Mouse (Mus musculus) embryonic facial prominence, embryonic 11.5 days (tissue): ENCODE data around the gene Kit. TPM values are rescaled to one million over a fixed set of nuclear protein-coding genes. Genes with fewer than 3 reads are reported as not detected.

Experiments
- ATAC-seq: fragments of 200-750 bp; cut with Nextera tagmentation; replicated peaks from 2 replicates; pipeline ENCODE4 v1.8.0; 2017; ENCODE audit warnings: low read depth; ENCODE audit not compliant: insufficient number of reproducible peaks, low FRiP score, low TSS enrichment
- DNase-seq: peaks from one replicate; pipeline ENCODE4 v3.0.0-alpha.2; 2015; ENCODE audit warnings: low spot score
- H3K27ac ChIP-seq: fragments of 300-500 bp; sonication (generic); replicated peaks from 2 replicates; pipeline ENCODE4 v1.5.1; 2014; ENCODE audit warnings: mild to moderate bottlenecking, low read depth, low read length, control low read depth
- H3K27me3 ChIP-seq: fragments of 300-500 bp; sonication (generic); 2 replicates; pipeline ENCODE4 v1.6.1; 2014; ENCODE audit warnings: mild to moderate bottlenecking, low read length, moderate library complexity, mixed read lengths; ENCODE audit not compliant: control insufficient read depth, insufficient read depth
- H3K36me3 ChIP-seq: fragments of 300-500 bp; sonication (generic); replicated peaks from 2 replicates; pipeline ENCODE4 v1.6.1; 2014; ENCODE audit warnings: low read depth, mild to moderate bottlenecking, low read length, moderate library complexity, mixed read lengths; ENCODE audit not compliant: control insufficient read depth, insufficient read depth
- H3K4me1 ChIP-seq: fragments of 300-500 bp; sonication (generic); 2 replicates; pipeline ENCODE4 v1.6.1; 2014; ENCODE audit warnings: low read length, mixed read lengths; ENCODE audit not compliant: control insufficient read depth, insufficient read depth
- H3K4me2 ChIP-seq: fragments of 300-500 bp; sonication (generic); 2 replicates; pipeline ENCODE4 v1.6.1; 2014; ENCODE audit warnings: low read depth, mild to moderate bottlenecking, control low read depth, low read length, moderate library complexity
- H3K4me3 ChIP-seq: fragments of 300-500 bp; sonication (generic); 2 replicates; pipeline ENCODE4 v1.5.1; 2014; ENCODE audit warnings: low read depth, low read length, control low read depth
- H3K9ac ChIP-seq: fragments of 300-500 bp; sonication (generic); replicated peaks from 2 replicates; pipeline ENCODE4 v1.6.1; 2014; ENCODE audit warnings: mild to moderate bottlenecking, control low read depth, low read length
- H3K9me3 ChIP-seq: fragments of 300-500 bp; sonication (generic); replicated peaks from 2 replicates; pipeline ENCODE4 v1.6.1; 2016; ENCODE audit warnings: mild to moderate bottlenecking, low read length, inconsistent platforms, mixed read lengths; ENCODE audit not compliant: control insufficient read depth
- WGBS: fragments of 180-500 bp; shearing (Covaris S2); extraction: QIAGEN DNeasy Blood & Tissue Kit; methylation state at CpG from one replicate; pipeline ENCODE4 v1.1.7; 2014; 5-methylcytosine and 5-hydroxymethylcytosine counted together
- polyA plus RNA-seq: library from polyadenylated mRNA; unstranded; fragments of >200 nt; fragmentation: Nextera tagmentation; extraction: Ambion mirVana; gene quantifications from 2 replicates; pipeline ENCODE4 v1.2.1, GENCODE M21; 2014

Gene Kit
- polyA plus RNA-seq, 1 experiment from 2014 or later, result 21.0 TPM

GRCm38 (mm10) chr5:75553021-75553420 lies 21.7 kb upstream of the Kit start:
- 87% methylated on average over 3 of the region's 3 CpGs for WGBS

GRCm38 (mm10) chr5:75557636-75558035 lies 17.1 kb upstream of the Kit start:
- Histone ChIP-seq H3K4me3 (no peak overlapping the region), H3K36me3 (no peaks in the 10 kb centered on the region), H3K4me1 (no peaks in the 10 kb centered on the region), H3K27me3 (no peaks in the 10 kb centered on the region), H3K9ac (no peak overlapping the region), H3K27ac (no peak overlapping the region), H3K9me3 (no peaks in the 10 kb centered on the region), H3K4me2 (no peak overlapping the region)
- 83% methylated on average over 11 of the region's 11 CpGs for WGBS
- ATAC-seq, result no peak
- DNase-seq, result no peak

More at GRCm38 (mm10) chr5:75553021-75553420, 21.7 kb upstream of the Kit start:
- Histone ChIP-seq H3K4me3 (no peak overlapping the region), H3K27me3 (no peaks in the 10 kb centered on the region), H3K9ac (no peak overlapping the region), H3K36me3 (no peaks in the 10 kb centered on the region), H3K9me3 (no peaks in the 10 kb centered on the region), H3K4me2 (no peak overlapping the region), H3K27ac (no peak overlapping the region), H3K4me1 (no peaks in the 10 kb centered on the region)
- DNase-seq, result no peak
- ATAC-seq, result no peak

DNA sequence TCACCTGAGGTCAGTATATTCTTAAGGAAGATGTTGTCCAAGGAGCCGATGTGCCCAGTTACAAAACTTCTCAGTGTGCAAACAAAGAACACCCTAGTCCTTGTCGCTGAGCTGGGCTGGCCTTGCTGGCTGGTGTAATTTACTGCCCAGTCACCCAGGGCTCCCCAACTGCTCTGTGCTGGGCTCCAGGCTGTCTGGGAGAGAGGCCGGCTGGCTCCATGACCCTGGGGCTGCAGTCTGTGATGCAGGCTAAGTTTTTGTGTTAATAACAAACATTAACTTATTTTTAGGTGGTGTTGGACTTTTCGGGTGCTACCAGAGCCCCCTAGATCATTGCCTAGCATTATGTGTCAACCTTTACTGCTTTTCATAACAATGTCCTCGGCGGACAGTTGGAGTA lies 15.4 kb upstream of the Kit start:
- WGBS, result 85% methylated on average over 6 of the region's 6 CpGs
- Histone ChIP-seq H3K9me3 (no peaks in the 10 kb centered on the region), H3K27me3 (no peaks in the 10 kb centered on the region), H3K27ac (no peak overlapping the region), H3K4me3 (no peak overlapping the region), H3K4me1 (no peaks in the 10 kb centered on the region), H3K4me2 (no peak overlapping the region), H3K9ac (no peak overlapping the region), H3K36me3 (no peaks in the 10 kb centered on the region)
- no peak for DNase-seq
- no peak for ATAC-seq

- H3K36me3 ChIP-seq, result no peaks in the 10 kb centered on the region
- H3K27ac ChIP-seq, result no peak overlapping the region
- no peak overlapping the region for H3K9ac ChIP-seq
- H3K4me1 ChIP-seq, result no peaks in the 10 kb centered on the region
- ATAC-seq (no peak), DNase-seq (no peak)
- H3K4me2 ChIP-seq, result no peak overlapping the region
- H3K4me3 ChIP-seq, result no peak overlapping the region
- WGBS, result 92% methylated on average over 2 of the region's 2 CpGs
- H3K27me3 ChIP-seq, result no peaks in the 10 kb centered on the region
- no peaks in the 10 kb centered on the region for H3K9me3 ChIP-seq
Measured at GRCm38 (mm10) chr5:75561231-75561630, 13.5 kb upstream of the Kit start.

DNA sequence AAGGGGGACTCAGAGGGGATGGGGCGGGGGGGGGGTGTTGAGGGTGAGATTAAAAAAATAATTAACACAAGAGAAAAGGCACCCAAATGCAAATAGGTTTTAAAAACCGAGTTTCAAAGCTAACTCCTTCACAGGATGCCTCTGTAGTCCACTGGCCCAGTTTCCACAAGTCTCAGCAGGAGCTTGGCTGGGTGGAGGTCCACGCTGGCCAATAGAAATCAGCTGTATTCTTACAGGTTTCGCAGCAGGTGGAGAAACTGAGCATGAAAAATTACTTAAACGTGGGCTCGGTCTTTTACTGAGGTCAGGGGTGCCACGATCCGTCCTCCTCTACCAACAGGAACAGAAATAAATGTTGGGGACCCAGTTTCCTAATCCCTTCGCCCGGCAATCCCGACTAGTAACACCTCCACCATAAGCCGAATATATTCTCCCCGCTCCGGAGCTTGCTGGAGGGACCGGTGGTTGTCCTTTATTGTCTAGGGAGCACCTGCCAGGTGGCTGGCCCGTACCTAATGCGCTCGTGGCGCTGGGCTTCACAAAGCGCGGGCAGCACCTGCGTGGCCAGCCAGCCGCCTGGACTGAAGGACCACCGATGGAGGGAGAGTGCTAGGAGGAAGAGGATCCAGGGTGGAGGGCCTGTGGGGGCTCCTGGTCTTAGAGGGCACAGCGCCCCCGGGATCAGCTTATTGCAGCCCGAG lies 415 bp upstream of the Kit start:
- ATAC-seq (no peak; the same call in 1 of the 2 replicates), DNase-seq (no peak)
- Histone ChIP-seq H3K27ac (no peak overlapping the region), H3K4me1 (peaks cover 4% of the 10 kb centered on the region; the same call in 1 of the 2 replicates), H3K9me3 (no peaks in the 10 kb centered on the region), H3K27me3 (no peaks in the 10 kb centered on the region), H3K4me2 (peak overlapping the region; percentile 98), H3K36me3 (no peaks in the 10 kb centered on the region), H3K4me3 (peak overlapping the region; percentile 64), H3K9ac (0 out of 2 replicates have a peak overlapping the region, but pooled peaks have one; percentile 23)
- 2% methylated on average over 27 of the region's 27 CpGs for WGBS

- H3K4me3 ChIP-seq, result peak overlapping the region; percentile 64
- ATAC-seq (peak; percentile 77), DNase-seq (peak; percentile 84)
- peak overlapping the region; percentile 74 for H3K9ac ChIP-seq
- under 1% methylated on average over 53 of the region's 53 CpGs for WGBS
- H3K27me3 ChIP-seq, result no peaks in the 10 kb centered on the region
- no peaks in the 10 kb centered on the region for H3K9me3 ChIP-seq
- H3K27ac ChIP-seq, result no peak overlapping the region
- H3K4me2 ChIP-seq, result peak overlapping the region; percentile 98
- H3K4me1 ChIP-seq, result peaks cover 4% of the 10 kb centered on the region; the same call in 1 of the 2 replicates
- H3K36me3 ChIP-seq, result no peaks in the 10 kb centered on the region
Measured at GRCm38 (mm10) chr5:75575567-75576515, 1.1 kb downstream of the Kit start.

DNA sequence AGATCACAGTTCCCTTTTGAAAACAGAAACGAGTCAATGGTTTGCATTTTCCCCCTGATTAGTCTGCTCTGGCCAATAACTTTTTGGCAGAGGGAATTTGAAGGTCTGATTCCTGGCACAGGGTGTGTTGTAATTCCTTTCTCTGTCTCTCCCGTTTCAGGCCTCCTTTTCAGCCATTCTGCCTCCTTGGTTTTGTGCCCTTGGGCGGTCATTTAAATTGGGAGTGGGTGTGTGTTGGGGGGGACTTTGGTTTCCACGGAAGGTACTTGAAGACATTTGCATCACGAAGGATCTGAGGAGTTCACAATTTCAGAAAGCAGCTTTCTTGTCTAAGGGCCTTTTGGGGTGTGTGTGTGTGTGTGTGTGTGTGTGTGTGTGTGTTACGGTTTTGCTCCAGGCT lies 2.0 kb downstream of the Kit start:
- 21% methylated on average over 6 of the region's 6 CpGs for WGBS
- H3K9ac ChIP-seq, result no peak overlapping the region

More for the DNA sequence above, 2.0 kb downstream of the Kit start:
- no peaks in the 10 kb centered on the region for H3K27me3 ChIP-seq
- peak overlapping the region; percentile 64; the same call in 1 of the 2 replicates for H3K4me3 ChIP-seq
- no peaks in the 10 kb centered on the region for H3K36me3 ChIP-seq
- peaks cover 4% of the 10 kb centered on the region; the same call in 1 of the 2 replicates for H3K4me1 ChIP-seq
- H3K9me3 ChIP-seq, result no peaks in the 10 kb centered on the region
- ATAC-seq, result no peak
- no peak overlapping the region for H3K27ac ChIP-seq
- no peak for DNase-seq
- H3K4me2 ChIP-seq, result peak overlapping the region; percentile 98
